Mouse (Mus musculus) CD4-positive helper T cell, adult 2 months (primary cell): ENCODE data around the gene Gm11011.
"Not testable (repeated sequence)": the region's sequence is repeated elsewhere in the genome, so short reads cannot be mapped to it uniquely, and the experiment has no call there.

Experiments used
- DNase-seq: peaks from one replicate; pipeline ENCODE4 v3.0.0-alpha.2; 2012; ENCODE audit warnings: low read depth, missing footprints, low spot score

Gene Gm11011

GRCm38 (mm10) chr2:169587645-169588044 lies at the start of gene Gm11011:
Gene Gm11011 (minus strand): TSS chr2:169587745.
- not testable (repeated sequence) for DNase-seq

DNA sequence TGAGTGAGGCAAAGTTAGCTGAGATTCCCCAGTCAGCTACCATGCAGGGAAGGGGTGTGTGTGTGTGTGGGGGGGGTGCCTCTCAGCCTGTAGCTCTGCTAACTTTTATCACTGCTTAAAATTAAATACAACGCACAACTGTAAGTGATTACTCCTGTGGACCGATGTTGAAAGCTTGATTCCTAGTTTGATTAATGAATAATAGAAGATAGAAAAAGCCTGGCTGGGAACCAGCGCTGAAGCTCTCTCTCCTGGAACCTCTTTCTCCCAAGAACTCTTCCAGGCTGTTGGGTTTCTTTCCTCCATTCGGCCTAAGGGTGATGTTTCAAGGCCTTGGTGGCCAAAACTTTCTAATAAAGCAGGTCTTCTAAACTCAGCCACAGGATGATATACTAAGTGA lies 48.9 kb upstream of the Gm11011 start:
- no peak for DNase-seq

DNA sequence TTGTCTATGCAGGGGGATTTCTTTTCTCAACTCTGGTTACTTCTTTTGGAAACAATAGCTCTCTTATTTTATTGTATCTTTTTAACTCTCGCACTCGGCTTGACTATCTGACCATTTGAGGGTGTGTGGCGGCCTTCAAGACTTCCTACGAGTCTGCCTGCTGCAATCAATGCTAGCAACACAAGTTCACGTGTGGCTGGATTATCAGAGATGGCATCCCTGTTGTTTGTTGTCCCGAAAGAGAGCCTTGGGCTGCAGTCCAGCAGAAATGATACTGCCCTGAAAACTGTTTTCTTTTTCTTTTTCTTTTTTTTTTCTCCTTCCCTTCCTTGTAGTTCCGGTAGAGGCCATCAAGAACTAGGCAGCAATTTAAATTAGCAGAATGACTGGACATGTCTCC lies 47.9 kb upstream of the Gm11011 start:
- no peak for DNase-seq

- peak; percentile 56 for DNase-seq
Measured at GRCm38 (mm10) chr2:169634619-169635382, 47.3 kb upstream of the Gm11011 start.

DNA sequence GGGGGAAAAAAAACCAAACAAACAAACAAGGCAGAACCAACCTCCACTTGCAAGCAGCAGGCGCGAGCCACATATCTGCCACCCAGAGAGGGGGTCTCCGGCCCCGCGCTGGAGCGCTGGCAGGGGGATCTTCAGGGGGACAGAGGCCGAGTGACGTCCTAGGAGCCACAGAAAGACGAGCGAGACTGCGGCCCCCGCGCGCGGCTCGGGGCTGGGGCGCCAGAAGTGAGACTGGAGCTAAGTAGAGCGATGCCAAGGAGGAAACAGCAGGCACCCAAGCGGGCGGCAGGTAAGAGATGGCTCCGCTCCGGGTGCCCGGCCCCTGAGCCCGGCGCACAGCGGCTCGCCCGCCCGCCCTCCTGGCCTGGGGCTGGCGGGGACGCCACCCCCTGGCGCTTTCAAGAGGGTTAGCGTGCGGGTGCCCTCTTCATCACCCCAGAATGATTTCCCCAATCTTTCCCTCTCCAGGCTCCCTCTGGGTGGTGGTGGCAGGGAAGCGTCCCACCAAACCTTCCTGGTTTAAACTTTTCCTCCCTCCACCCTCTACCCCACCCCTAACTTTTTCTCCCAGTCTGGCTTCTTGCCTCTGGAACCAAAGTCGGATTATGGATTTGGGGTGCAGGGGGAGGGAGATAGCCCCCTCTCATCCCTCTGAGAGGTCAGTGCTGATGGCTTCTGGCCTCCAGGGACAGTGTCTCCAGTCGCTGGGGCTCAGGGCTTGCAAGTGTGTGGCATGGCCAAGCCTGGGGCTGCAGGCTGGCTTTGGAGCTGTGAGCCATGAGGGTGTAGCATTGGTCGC lies 46.1 kb upstream of the Gm11011 start:
- DNase-seq: peak; percentile 26

- DNase-seq: peak; percentile 26
Measured at GRCm38 (mm10) chr2:169632338-169633151, 45.0 kb upstream of the Gm11011 start, which contains the start of gene Tshz2. Gene Tshz2 (plus strand): TSS chr2:169633013.

DNA sequence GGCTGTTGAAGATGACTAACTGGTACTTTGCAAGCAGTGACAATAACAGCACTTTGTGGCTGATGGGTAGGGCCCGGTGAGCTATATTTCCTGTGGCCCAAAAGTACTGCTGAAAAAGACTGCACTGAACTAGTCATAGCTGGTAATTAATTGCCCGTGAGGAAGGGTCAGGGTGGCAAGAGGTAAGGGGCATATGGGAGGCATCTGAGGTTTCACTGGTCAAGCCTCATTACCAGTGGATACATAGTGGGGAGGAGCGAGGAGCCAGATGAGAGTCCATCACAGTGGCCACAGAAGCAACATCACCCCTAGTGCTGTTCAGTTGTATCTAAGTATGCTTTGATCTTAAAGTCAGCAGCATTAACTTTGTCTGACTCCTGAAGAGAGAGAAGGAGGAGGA lies 42.5 kb upstream of the Gm11011 start:
- no peak for DNase-seq

DNA sequence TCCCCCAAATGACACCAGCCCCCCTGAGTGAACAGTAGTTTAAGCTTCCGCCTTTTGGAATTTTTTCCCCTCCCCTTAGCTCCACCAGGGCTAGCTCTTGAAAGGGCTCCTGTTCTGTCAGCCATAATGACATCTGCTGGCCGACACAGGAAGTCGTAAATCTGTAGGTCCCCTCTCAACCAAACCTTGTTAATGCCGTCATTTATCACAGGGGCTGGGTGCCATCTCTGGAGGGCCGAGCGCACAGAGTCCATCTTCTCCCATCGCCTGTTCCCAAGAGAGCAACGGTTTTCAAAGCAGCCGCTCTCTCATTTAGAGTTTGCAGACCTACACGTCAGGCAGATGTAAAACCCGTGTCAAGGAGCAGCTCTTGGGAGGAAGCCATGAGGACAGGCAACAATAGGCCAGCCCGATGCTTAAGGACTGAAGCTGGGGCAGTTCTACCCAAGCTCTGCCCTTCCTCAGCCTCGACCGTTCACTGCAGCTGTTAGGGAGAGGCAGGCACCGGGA lies 33.7 kb upstream of the Gm11011 start:
- DNase-seq: no peak

DNA sequence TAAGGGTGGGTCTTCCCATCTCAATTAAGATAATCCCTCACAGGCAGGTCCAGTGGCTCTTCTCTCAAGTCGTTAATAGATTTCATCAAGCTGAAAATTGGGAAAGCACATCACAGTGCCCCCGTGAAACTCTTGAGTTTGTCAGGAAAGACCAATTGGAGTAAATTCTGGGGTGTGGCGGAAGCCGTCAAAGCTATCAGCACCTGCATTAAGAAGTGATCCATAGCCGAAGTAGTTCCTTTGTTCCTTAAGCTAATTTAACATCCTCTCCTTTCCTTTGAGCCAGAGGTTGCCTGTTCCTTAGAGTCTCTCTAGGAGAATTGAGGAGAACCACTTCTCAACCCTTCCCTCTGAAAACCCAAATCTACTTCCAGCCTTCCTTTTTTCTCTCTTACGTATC lies 28.5 kb upstream of the Gm11011 start:
- no peak for DNase-seq

GRCm38 (mm10) chr2:169614683-169615082 lies 27.1 kb upstream of the Gm11011 start:
- no peak for DNase-seq

GRCm38 (mm10) chr2:169611557-169611956 lies 24.0 kb upstream of the Gm11011 start:
- DNase-seq: no peak

DNA sequence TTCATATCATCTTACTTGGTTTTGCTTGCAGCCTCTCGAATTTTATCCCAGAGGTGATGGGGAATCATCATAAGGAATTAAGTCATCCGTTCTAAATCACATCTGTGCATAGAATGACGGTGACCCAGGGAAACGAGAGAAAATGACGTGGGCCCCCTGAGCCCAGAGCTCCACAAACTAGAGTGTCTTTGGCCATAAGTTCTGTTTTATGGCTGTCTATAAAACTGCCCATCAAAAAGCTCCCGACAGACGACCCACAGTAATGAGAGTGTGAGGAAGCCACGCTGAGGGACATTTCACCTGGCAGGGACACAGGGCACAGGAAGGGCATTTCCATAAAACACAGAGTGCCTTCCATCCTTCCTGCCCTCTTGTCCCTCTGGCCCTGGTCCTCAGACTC lies 23.3 kb upstream of the Gm11011 start:
- no peak for DNase-seq

DNA sequence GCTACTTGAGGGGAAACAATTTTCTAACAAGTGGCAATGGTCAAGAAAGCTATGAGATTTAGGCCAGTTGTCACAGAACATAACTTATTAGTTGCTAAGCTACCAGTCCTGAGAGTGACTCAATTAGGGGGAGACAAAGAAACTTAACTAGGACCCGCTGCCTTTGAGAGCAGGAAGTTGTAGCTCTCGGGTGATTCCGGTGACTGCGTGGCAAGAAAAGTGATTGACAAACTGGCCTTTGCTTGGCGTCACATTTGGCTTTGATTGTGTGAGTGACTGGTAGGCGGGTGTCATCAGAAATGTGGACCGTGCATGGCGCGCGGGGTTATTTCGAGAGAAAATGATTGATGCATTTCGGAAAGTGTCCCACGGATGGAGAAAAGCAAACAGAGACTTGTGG lies 22.4 kb upstream of the Gm11011 start:
- DNase-seq: no peak

DNA sequence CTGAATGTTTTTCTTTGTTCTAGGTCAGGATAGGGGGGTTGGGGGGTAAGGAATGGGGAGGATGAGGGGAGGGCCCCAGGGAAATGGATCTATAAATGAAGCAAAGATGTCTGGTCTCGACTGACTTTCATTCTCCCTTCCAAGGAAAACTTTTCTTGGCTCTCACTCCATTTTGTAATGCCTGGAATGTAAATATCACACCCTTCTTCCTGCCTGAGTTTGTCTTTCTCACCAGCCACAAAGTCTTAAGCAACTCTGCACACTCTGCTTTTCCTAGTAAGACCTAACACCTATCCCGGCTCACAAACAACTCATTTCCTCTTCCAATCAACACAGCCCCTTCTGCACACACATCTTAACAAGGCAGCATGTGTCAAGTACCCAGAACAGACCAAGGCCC lies 20.2 kb upstream of the Gm11011 start:
- DNase-seq: no peak

GRCm38 (mm10) chr2:169606901-169607678 lies 19.5 kb upstream of the Gm11011 start:
- DNase-seq: no peak

- no peak for DNase-seq
Measured at GRCm38 (mm10) chr2:169600163-169600562, 12.6 kb upstream of the Gm11011 start.

DNA sequence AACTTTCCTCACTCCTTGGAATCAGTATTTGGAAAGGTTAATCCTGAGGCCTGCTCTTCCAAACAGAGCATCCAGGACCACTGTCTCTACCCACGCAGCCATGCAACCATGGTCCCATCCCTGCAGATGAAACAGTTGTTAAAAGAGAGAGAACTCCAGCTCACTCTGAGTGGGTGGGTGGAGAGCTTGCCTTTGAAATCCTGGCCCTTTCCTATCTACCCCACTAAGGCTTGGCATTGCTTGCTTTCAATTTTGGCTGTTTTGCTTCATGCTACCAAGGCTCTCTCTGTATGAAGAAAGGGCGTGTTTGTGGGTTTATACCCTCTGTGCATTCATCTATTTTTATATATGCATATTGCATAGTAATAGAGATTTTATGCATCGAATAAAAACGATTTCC lies 12.0 kb upstream of the Gm11011 start:
- no peak for DNase-seq

DNA sequence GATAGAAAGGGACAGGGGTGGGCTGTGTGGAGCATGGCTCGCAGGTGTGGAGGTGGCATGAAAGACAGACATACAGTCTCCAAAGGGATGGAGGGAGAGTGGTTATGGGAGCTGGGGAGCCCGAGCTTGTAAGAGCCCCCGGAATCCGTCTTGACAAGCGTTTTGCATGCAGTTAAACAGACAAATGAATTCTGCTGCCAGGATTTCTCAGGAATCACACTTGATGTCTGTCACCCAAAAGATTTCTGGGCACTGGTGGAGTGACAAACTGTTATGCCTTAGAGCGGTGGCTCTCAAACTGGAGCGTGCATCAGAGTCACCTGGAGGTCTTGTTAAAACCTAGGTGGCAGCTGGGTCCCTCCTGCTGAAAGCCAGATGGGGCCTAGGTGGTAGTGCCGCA lies 10.4 kb upstream of the Gm11011 start:
- DNase-seq: no peak

DNA sequence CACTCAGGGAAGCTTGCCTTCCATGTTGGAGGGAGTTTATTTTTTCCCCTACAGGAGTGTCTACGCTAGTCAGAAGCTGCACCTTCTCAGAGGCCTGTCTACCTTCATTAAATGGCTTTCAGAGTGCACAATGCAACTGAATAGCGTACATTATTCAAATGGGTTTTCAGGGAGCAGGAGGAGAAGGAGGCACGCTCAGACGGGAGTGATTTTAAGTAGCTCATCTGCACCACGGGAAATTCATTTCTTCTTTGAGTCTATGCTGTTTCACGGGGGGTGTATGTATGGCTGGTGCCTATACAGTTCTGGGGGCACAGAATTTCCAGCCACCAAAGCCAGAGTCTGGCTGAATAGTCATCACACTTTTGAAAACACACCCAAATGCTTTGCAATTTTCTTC lies 9.8 kb upstream of the Gm11011 start:
- DNase-seq: no peak

DNA sequence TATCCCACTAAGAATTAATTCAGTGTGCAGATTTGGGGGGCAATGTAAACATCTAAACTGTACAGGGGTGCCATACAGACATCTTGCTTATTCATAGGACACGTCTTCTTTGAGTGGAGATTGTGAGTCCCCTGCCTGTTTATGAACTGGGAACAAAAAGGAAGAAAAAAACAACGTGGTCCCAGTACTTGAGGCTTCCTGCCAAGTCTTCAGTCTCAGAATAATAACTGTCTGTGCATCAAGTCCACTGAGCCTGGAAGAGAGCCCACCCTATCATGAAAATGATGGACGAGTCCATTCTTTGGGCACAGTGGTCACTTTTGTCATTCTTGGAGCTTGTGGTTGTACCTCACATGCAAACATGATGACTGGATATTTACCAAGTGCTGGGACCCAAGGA lies 6.2 kb upstream of the Gm11011 start:
- DNase-seq: no peak

DNA sequence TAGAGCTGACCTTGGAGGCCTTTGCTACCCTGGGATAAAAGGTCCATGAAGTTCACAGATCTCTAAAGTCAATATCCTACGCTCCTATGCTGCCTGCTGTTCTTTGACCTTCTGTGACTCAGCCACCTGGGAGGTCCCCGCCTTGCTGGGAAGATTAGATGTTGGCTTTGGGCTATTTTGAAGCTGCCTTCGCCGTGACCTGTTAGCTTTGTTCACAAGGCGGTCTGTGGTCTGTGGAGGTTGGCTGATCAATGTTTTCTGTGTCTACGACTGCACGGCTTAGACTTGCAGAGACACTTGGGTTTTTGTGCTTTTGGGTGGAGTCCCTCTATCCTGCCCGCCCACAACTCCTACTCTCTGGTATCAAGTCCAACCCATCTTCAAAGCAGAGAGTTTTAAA lies 2.9 kb upstream of the Gm11011 start:
- peak; percentile 60 for DNase-seq
